Comparison of ENCODE assay signal across 8 mouse cellular contexts in the genomic region with DNA sequence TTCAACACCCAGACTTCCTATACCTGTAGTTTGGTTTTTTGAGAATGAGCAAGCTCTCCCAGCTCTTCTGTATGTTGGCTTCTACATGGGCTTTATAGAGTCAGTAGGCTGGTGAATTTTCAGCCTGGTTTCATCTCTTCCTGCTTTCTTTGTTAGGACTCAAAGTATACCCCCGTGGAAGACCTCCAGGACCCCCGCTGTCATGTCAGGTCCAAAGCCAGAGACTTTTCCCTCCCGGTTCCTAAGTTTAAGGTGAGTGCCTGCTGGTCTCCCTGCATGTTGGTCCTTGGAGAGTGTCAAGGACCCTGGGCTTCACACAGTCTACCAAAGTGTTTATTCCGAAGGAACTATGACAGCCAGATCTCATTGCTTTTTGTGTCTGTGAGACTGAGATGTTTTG. TPM values are rescaled to one million over a fixed set of nuclear protein-coding genes. Genes with fewer than 3 reads are reported as not detected.
DNase-seq lines count a peak whose midpoint lies in the region; ATAC-seq and TF ChIP-seq lines count a peak whose summit lies in the region.

No protein-coding gene starts in this region.

- peak overlapping the region; percentile 85 for H3K4me2 ChIP-seq in lung, embryonic 14.5 days
- peak overlapping the region; percentile 89 for H3K4me2 ChIP-seq in embryonic facial prominence, embryonic 13.5 days
- peak overlapping the region; percentile 85 for H3K4me2 ChIP-seq in intestine, postnatal 0 days (replicated peaks; ENCODE audit: low read depth)
- H3K4me2 ChIP-seq in neural tube, embryonic 15.5 days: peak overlapping the region; percentile 86

- no peaks in the 10 kb centered on the region for H3K9me3 ChIP-seq in lung, embryonic 14.5 days (ENCODE audit: low read depth, low read length)
- no peaks in the 10 kb centered on the region for H3K9me3 ChIP-seq in embryonic facial prominence, embryonic 13.5 days
- H3K9me3 ChIP-seq in intestine, postnatal 0 days (ENCODE audit: control insufficient read depth): no peaks in the 10 kb centered on the region
- H3K9me3 ChIP-seq in neural tube, embryonic 15.5 days (replicated peaks): no peaks in the 10 kb centered on the region

- no peaks in the 10 kb centered on the region for H3K4me1 ChIP-seq in lung, embryonic 14.5 days (ENCODE audit: insufficient read depth)
- peaks cover 21% of the 10 kb centered on the region for H3K4me1 ChIP-seq in embryonic facial prominence, embryonic 13.5 days
- H3K4me1 ChIP-seq in intestine, postnatal 0 days (replicated peaks; ENCODE audit: control insufficient read depth, insufficient read depth, low read length): 0 out of 2 replicates have a peak, but pooled peaks cover 4% of the 10 kb centered on the region
- H3K4me1 ChIP-seq in neural tube, embryonic 15.5 days: peaks cover 24% of the 10 kb centered on the region

- no peaks in the 10 kb centered on the region for H3K27me3 ChIP-seq in lung, embryonic 14.5 days (ENCODE audit: insufficient read depth, low read length)
- no peaks in the 10 kb centered on the region for H3K27me3 ChIP-seq in embryonic facial prominence, embryonic 13.5 days
- no peaks in the 10 kb centered on the region for H3K27me3 ChIP-seq in intestine, postnatal 0 days (replicated peaks; ENCODE audit: control insufficient read depth, insufficient read depth, low read length)
- H3K27me3 ChIP-seq in neural tube, embryonic 15.5 days (replicated peaks): no peaks in the 10 kb centered on the region

- peaks cover 58% of the 10 kb centered on the region for H3K36me3 ChIP-seq in lung, embryonic 14.5 days (ENCODE audit: insufficient read depth)
- peaks cover 44% of the 10 kb centered on the region for H3K36me3 ChIP-seq in embryonic facial prominence, embryonic 13.5 days
- peaks cover 25% of the 10 kb centered on the region for H3K36me3 ChIP-seq in intestine, postnatal 0 days (ENCODE audit: control insufficient read depth, insufficient read depth)
- H3K36me3 ChIP-seq in neural tube, embryonic 15.5 days: peaks cover 38% of the 10 kb centered on the region

- no peak for ATAC-seq in lung, embryonic 14.5 days (ENCODE audit: insufficient read depth)
- ATAC-seq in embryonic facial prominence, embryonic 13.5 days (ENCODE audit: insufficient number of reproducible peaks, insufficient read depth, low FRiP score, low TSS enrichment, low read depth): no peak
- no peak for ATAC-seq in intestine, postnatal 0 days
- no peak for ATAC-seq in neural tube, embryonic 15.5 days (ENCODE audit: low FRiP score)

- DNase-seq in lung, embryonic 14.5 days: no peak
- DNase-seq in lung, adult 18-20 months: no peak
- no peak for DNase-seq in gastrocnemius, adult 18-20 months (ENCODE audit: low spot score)
- no peak for DNase-seq in frontal cortex, postnatal 14 days (ENCODE audit: low spot score in 2 of 2)
- DNase-seq in layer of hippocampus, adult 9-10 months (ENCODE audit: low spot score): no peak

- H3K4me3 ChIP-seq in lung, embryonic 14.5 days (ENCODE audit: low read depth, low read length): peak overlapping the region; percentile 94
- H3K4me3 ChIP-seq in embryonic facial prominence, embryonic 13.5 days: peak overlapping the region; percentile 80
- peak overlapping the region; percentile 85 for H3K4me3 ChIP-seq in intestine, postnatal 0 days (ENCODE audit: low read depth, low read length)
- H3K4me3 ChIP-seq in neural tube, embryonic 15.5 days (replicated peaks): peak overlapping the region; percentile 88

- WGBS in lung, embryonic 14.5 days: 74% methylated on average over 4 of the region's 4 CpGs
- WGBS in embryonic facial prominence, embryonic 13.5 days: 75% methylated on average over 4 of the region's 4 CpGs
- WGBS in intestine, postnatal 0 days: 79% methylated on average over 4 of the region's 4 CpGs
- WGBS in neural tube, embryonic 15.5 days: 89% methylated on average over 4 of the region's 4 CpGs

- TF ChIP-seq CTCF in lung, embryonic 14.5 days (IDR thresholded peaks at IDR 0.05; ENCODE audit: low read depth): no peak
- no peak for TF ChIP-seq CTCF in intestine, postnatal 0 days (IDR thresholded peaks at IDR 0.05; ENCODE audit: low read depth)

- no peak overlapping the region; the same call in 1 of the 2 replicates for H3K27ac ChIP-seq in lung, embryonic 14.5 days (ENCODE audit: low read depth)
- no peak overlapping the region for H3K27ac ChIP-seq in embryonic facial prominence, embryonic 13.5 days
- no peak overlapping the region for H3K27ac ChIP-seq in intestine, postnatal 0 days (ENCODE audit: low read depth, low read length)
- no peak overlapping the region for H3K27ac ChIP-seq in neural tube, embryonic 15.5 days (replicated peaks)

- peak overlapping the region; percentile 90 for H3K9ac ChIP-seq in lung, embryonic 14.5 days
- peak overlapping the region; percentile 92 for H3K9ac ChIP-seq in embryonic facial prominence, embryonic 13.5 days
- peak overlapping the region; percentile 96 for H3K9ac ChIP-seq in intestine, postnatal 0 days (ENCODE audit: low read depth, low read length)
- peak overlapping the region; percentile 86 for H3K9ac ChIP-seq in neural tube, embryonic 15.5 days (replicated peaks)

RNA-seq across cellular contexts. Expression of gene Setd1a, which starts 1.9 kb away (rescaled TPM):
- polyA plus RNA-seq in lung, embryonic 14.5 days (2014; fragmentation: Nextera tagmentation; extraction: Ambion mirVana): 27.2 and 30.1 TPM in 2 replicates
- polyA plus RNA-seq in embryonic facial prominence, embryonic 13.5 days (2015; fragmentation: Nextera tagmentation; extraction: Ambion mirVana): 27.0 and 33.2 TPM in 2 replicates
- polyA plus RNA-seq in intestine, postnatal 0 days (2015; fragmentation: Nextera tagmentation; extraction: Ambion mirVana): 9.7 and 9.9 TPM in 2 replicates
- 17.8 and 19.5 TPM in 2 replicates for polyA plus RNA-seq in neural tube, embryonic 15.5 days (2015; fragmentation: Nextera tagmentation; extraction: Ambion mirVana)
- 10 to 100 TPM; 16.2 to 17.6 TPM for total RNA-seq in gastrocnemius, adult 18-20 months (2021)

RNA-seq across cellular contexts. Expression of gene Gm49388, which starts 7.1 kb away (rescaled TPM):
- 0.43 TPM in 1 of 2 replicates, not detected in the other for polyA plus RNA-seq in lung, embryonic 14.5 days (2014; fragmentation: Nextera tagmentation; extraction: Ambion mirVana)
- not detected in 2 replicates for polyA plus RNA-seq in embryonic facial prominence, embryonic 13.5 days (2015; fragmentation: Nextera tagmentation; extraction: Ambion mirVana)
- polyA plus RNA-seq in intestine, postnatal 0 days (2015; fragmentation: Nextera tagmentation; extraction: Ambion mirVana): not detected in 2 replicates
- polyA plus RNA-seq in neural tube, embryonic 15.5 days (2015; fragmentation: Nextera tagmentation; extraction: Ambion mirVana): not detected in 2 replicates
- total RNA-seq in gastrocnemius, adult 18-20 months (2021): 1 to 10 TPM in 1 of 2 experiments, under 1 TPM in 1; 0.78 to 2.0 TPM

RNA-seq across cellular contexts. Expression of gene Orai3, which starts 8.7 kb away (rescaled TPM):
- 19.2 and 21.8 TPM in 2 replicates for polyA plus RNA-seq in lung, embryonic 14.5 days (2014; fragmentation: Nextera tagmentation; extraction: Ambion mirVana)
- polyA plus RNA-seq in embryonic facial prominence, embryonic 13.5 days (2015; fragmentation: Nextera tagmentation; extraction: Ambion mirVana): 16.4 and 19.0 TPM in 2 replicates
- 18.7 and 21.8 TPM in 2 replicates for polyA plus RNA-seq in intestine, postnatal 0 days (2015; fragmentation: Nextera tagmentation; extraction: Ambion mirVana)
- 8.6 and 13.5 TPM in 2 replicates for polyA plus RNA-seq in neural tube, embryonic 15.5 days (2015; fragmentation: Nextera tagmentation; extraction: Ambion mirVana)
- 10 to 100 TPM; 11.4 TPM for total RNA-seq in gastrocnemius, adult 18-20 months (2021)

RNA-seq across cellular contexts. Expression of gene Hsd3b7, which starts 22.1 kb away (rescaled TPM):
- 13.6 and 18.3 TPM in 2 replicates for polyA plus RNA-seq in lung, embryonic 14.5 days (2014; fragmentation: Nextera tagmentation; extraction: Ambion mirVana)
- 15.0 and 15.2 TPM in 2 replicates for polyA plus RNA-seq in embryonic facial prominence, embryonic 13.5 days (2015; fragmentation: Nextera tagmentation; extraction: Ambion mirVana)
- 35.2 and 37.3 TPM in 2 replicates for polyA plus RNA-seq in intestine, postnatal 0 days (2015; fragmentation: Nextera tagmentation; extraction: Ambion mirVana)
- 9.8 and 11.6 TPM in 2 replicates for polyA plus RNA-seq in neural tube, embryonic 15.5 days (2015; fragmentation: Nextera tagmentation; extraction: Ambion mirVana)
- 1 to 10 TPM; 4.2 TPM for total RNA-seq in gastrocnemius, adult 18-20 months (2021)

RNA-seq across cellular contexts. Expression of gene Fbxl19, which starts 34.0 kb away (rescaled TPM):
- 5.3 and 5.6 TPM in 2 replicates for polyA plus RNA-seq in lung, embryonic 14.5 days (2014; fragmentation: Nextera tagmentation; extraction: Ambion mirVana)
- polyA plus RNA-seq in embryonic facial prominence, embryonic 13.5 days (2015; fragmentation: Nextera tagmentation; extraction: Ambion mirVana): 7.5 and 8.7 TPM in 2 replicates
- polyA plus RNA-seq in intestine, postnatal 0 days (2015; fragmentation: Nextera tagmentation; extraction: Ambion mirVana): 2.1 and 2.2 TPM in 2 replicates
- 6.9 and 8.7 TPM in 2 replicates for polyA plus RNA-seq in neural tube, embryonic 15.5 days (2015; fragmentation: Nextera tagmentation; extraction: Ambion mirVana)
- total RNA-seq in gastrocnemius, adult 18-20 months (2021): 1 to 10 TPM; 1.4 to 1.7 TPM
